Mouse (Mus musculus): Measurements from ENCODE around the gene Svep1. TPM values are rescaled to one million over a fixed set of nuclear protein-coding genes. Genes with fewer than 3 reads are reported as not detected.

The Svep1 gene
- polyA plus RNA-seq (2017; shearing (Covaris generic)) = not detected

GRCm38 (mm10) chr4:58206115-58206945 lies at the start of gene Svep1:
Svep1 (minus strand) TSS chr4:58206859.

GRCm38 (mm10) chr4:58009024-58009423 lies 197.6 kb downstream of the Svep1 start, which contains the start of gene Txndc8:
Txndc8 (minus strand) TSS chr4:58009124.

Other genes starting within 250 kb of the Svep1 start
- not detected for gene Txndc8, start 197.7 kb downstream of the Svep1 start, polyA plus RNA-seq (2017; shearing (Covaris generic))
- not detected for gene Musk, start 79.1 kb upstream of the Svep1 start, polyA plus RNA-seq (2017; shearing (Covaris generic))

Measured in naive thymus-derived CD4-positive, alpha-beta T cell, adult 5 months (primary cell).